Mouse (Mus musculus): ENCODE results near the gene Grk2.

GRCm38 (mm10) chr19:4315223-4315944, 9.4 kb upstream of the Grk2 start:
- no peak for TF ChIP-seq POLR2A (IDR thresholded peaks at IDR 0.05; ENCODE audit: extremely low read depth, insufficient read depth, low read length)
- TF ChIP-seq CTCF (IDR thresholded peaks at IDR 0.05; ENCODE audit: low read depth, low read length) = no peak

Measured in liver, adult 2 months (tissue).